Mouse (Mus musculus) adrenal gland, postnatal 14 days (tissue): ENCODE data around the gene Eif4g1. TPM values are rescaled to one million over a fixed set of nuclear protein-coding genes. Genes with fewer than 3 reads are reported as not detected.
A peak's percentile ranks its signal among the peaks of the same experiment; 100 is the strongest.

Source experiments
- DNase-seq: peaks from one replicate; pipeline ENCODE4 v3.0.0; 2021; ENCODE audit warnings: mixed read lengths
- total RNA-seq: library from RNA; stranded (reverse); gene quantifications from 2 replicates; pipeline ENCODE4 v1.2.3, GENCODE M21; 2021

Gene Eif4g1
- total RNA-seq, 1 experiment from 2014 or later, result 389 TPM

- DNase-seq, result no peak
Measured at GRCm38 (mm10) chr16:20726384-20726783, 58.3 kb downstream of the Eif4g1 start.

- peak; percentile 39 for DNase-seq
Measured at GRCm38 (mm10) chr16:20730293-20730711, 62.2 kb downstream of the Eif4g1 start.

- no peak for DNase-seq
Measured at GRCm38 (mm10) chr16:20731688-20732087, 63.6 kb downstream of the Eif4g1 start.

- DNase-seq, result peak; percentile 62
Measured at GRCm38 (mm10) chr16:20732251-20732924, 64.3 kb downstream of the Eif4g1 start.

- peak; percentile 84 for DNase-seq
Measured at GRCm38 (mm10) chr16:20732925-20733730, 65.0 kb downstream of the Eif4g1 start, which contains the start of gene Chrd. TSS of gene Chrd (plus strand) at chr16:20733127.

GRCm38 (mm10) chr16:20733731-20734730, 65.9 kb downstream of the Eif4g1 start, which contains the start of gene Thpo:
TSS of gene Thpo (minus strand) at chr16:20734511.
- no peak for DNase-seq

GRCm38 (mm10) chr16:20735651-20736050, 67.5 kb downstream of the Eif4g1 start:
- no peak for DNase-seq

GRCm38 (mm10) chr16:20736168-20736567, 68.1 kb downstream of the Eif4g1 start:
- DNase-seq, result no peak

GRCm38 (mm10) chr16:20736823-20737222, 68.7 kb downstream of the Eif4g1 start:
- no peak for DNase-seq

GRCm38 (mm10) chr16:20739845-20740244, 71.7 kb downstream of the Eif4g1 start:
- no peak for DNase-seq

Other genes starting within 250 kb of the Eif4g1 start
- 48.2 and 50.7 TPM in 2 replicates for gene Abcc5, start 241.9 kb upstream of the Eif4g1 start, total RNA-seq
- gene Eif2b5, start 169.5 kb upstream of the Eif4g1 start, total RNA-seq, result 61.6 and 62.7 TPM in 2 replicates
- gene Dvl3, start 151.3 kb upstream of the Eif4g1 start, total RNA-seq, result 43.3 and 43.8 TPM in 2 replicates
- 292 and 316 TPM in 2 replicates for gene Ap2m1, start 132.8 kb upstream of the Eif4g1 start, total RNA-seq
- 73.4 and 77.8 TPM in 2 replicates for gene Abcf3, start 119.7 kb upstream of the Eif4g1 start, total RNA-seq
- 1.4 and 2.1 TPM in 2 replicates for gene Vwa5b2, start 78.8 kb upstream of the Eif4g1 start, total RNA-seq
- 8.7 and 10.8 TPM in 2 replicates for gene Eef1akmt4, start 56.7 kb upstream of the Eif4g1 start, total RNA-seq
- gene Gm49333, start 56.7 kb upstream of the Eif4g1 start, total RNA-seq, result not detected in 2 replicates
- 23.0 and 24.2 TPM in 2 replicates for gene Alg3, start 56.6 kb upstream of the Eif4g1 start, total RNA-seq
- 31.7 and 50.9 TPM in 2 replicates for gene Camk2n2, start 47.0 kb upstream of the Eif4g1 start, total RNA-seq
- 12.1 and 13.2 TPM in 2 replicates for gene Ece2, start 38.5 kb upstream of the Eif4g1 start, total RNA-seq
- gene Psmd2, start 16.7 kb upstream of the Eif4g1 start, total RNA-seq, result 220 and 224 TPM in 2 replicates
- 12.5 and 12.6 TPM in 2 replicates for gene Fam131a, start 24.9 kb downstream of the Eif4g1 start, total RNA-seq
- 33.1 and 34.3 TPM in 2 replicates for gene Polr2h, start 49.4 kb downstream of the Eif4g1 start, total RNA-seq
- 19.5 and 26.8 TPM in 2 replicates for gene Clcn2, start 49.4 kb downstream of the Eif4g1 start, total RNA-seq
- gene Chrd, start 64.8 kb downstream of the Eif4g1 start, total RNA-seq, result 5.2 and 5.9 TPM in 2 replicates
- gene Thpo, start 66.2 kb downstream of the Eif4g1 start, total RNA-seq, result 0.71 and 2.8 TPM in 2 replicates